Mouse (Mus musculus) limb, embryonic 15.5 days (tissue): Measurements from ENCODE around the gene Hoxa1. TPM values are rescaled to one million over a fixed set of nuclear protein-coding genes. Genes with fewer than 3 reads are reported as not detected.

ENCODE experiments used
- ATAC-seq: fragments of 200-750 bp; cut with Nextera tagmentation; 2 replicates; pipeline ENCODE4 v1.8.0; 2017; ENCODE audit warnings: low read depth, moderate TSS enrichment; ENCODE audit not compliant: insufficient number of reproducible peaks, low FRiP score, low TSS enrichment
- H3K27ac ChIP-seq: fragments of 300-500 bp; sonication (generic); 2 replicates; pipeline ENCODE4 v1.5.1; 2015; ENCODE audit warnings: moderate library complexity, mild to moderate bottlenecking, inconsistent platforms
- H3K27me3 ChIP-seq: fragments of 300-500 bp; sonication (generic); 2 replicates; pipeline ENCODE4 v1.6.1; 2015; ENCODE audit warnings: inconsistent platforms
- H3K36me3 ChIP-seq: fragments of 300-500 bp; sonication (generic); 2 replicates; pipeline ENCODE4 v1.6.1; 2015; ENCODE audit warnings: inconsistent platforms
- H3K4me1 ChIP-seq: fragments of 300-500 bp; sonication (generic); 2 replicates; pipeline ENCODE4 v1.6.1; 2015; ENCODE audit warnings: inconsistent platforms
- H3K4me2 ChIP-seq: fragments of 300-500 bp; sonication (generic); 2 replicates; pipeline ENCODE4 v1.6.1; 2015; ENCODE audit warnings: mild to moderate bottlenecking, inconsistent platforms
- H3K4me3 ChIP-seq: fragments of 300-500 bp; sonication (generic); 2 replicates; pipeline ENCODE4 v1.5.1; 2015; ENCODE audit warnings: mild to moderate bottlenecking, inconsistent platforms
- H3K9ac ChIP-seq: fragments of 300-500 bp; sonication (generic); 2 replicates; pipeline ENCODE4 v1.6.1; 2015; ENCODE audit warnings: inconsistent platforms
- H3K9me3 ChIP-seq: fragments of 300-500 bp; sonication (generic); 2 replicates; pipeline ENCODE4 v1.6.1; 2016; ENCODE audit warnings: inconsistent platforms
- WGBS: fragments of 180-500 bp; shearing (Covaris S2); methylation state at CpG from one replicate; pipeline ENCODE4 v1.1.7; 2015; 5-methylcytosine and 5-hydroxymethylcytosine counted together
- polyA plus RNA-seq: library from polyadenylated mRNA; unstranded; fragments of >200 nt; fragmentation: Nextera tagmentation; extraction: Ambion mirVana; gene quantifications from 2 replicates; pipeline ENCODE4 v1.2.1, GENCODE M21; 2015

The Hoxa1 gene
- polyA plus RNA-seq, 1 experiment from 2014 or later = 0.52 TPM

GRCm38 (mm10) chr6:52185834-52186233 lies 27.7 kb upstream of the Hoxa1 start:
- Histone ChIP-seq H3K27me3 (peaks cover 79% of the 10 kb centered on the region), H3K9ac (no peak overlapping the region), H3K27ac (no peak overlapping the region), H3K36me3 (no peaks in the 10 kb centered on the region), H3K9me3 (no peaks in the 10 kb centered on the region), H3K4me2 (no peak overlapping the region), H3K4me3 (no peak overlapping the region), H3K4me1 (peaks cover 30% of the 10 kb centered on the region)
- WGBS = 48% methylated on average over 3 of the region's 3 CpGs
- no peak for ATAC-seq

- WGBS = 12% methylated on average over 19 of the region's 19 CpGs
- no peaks in the 10 kb centered on the region for H3K9me3 ChIP-seq
- H3K4me1 ChIP-seq = peaks cover 24% of the 10 kb centered on the region; the same call in 1 of the 2 replicates
- no peaks in the 10 kb centered on the region for H3K36me3 ChIP-seq
- peaks cover 79% of the 10 kb centered on the region for H3K27me3 ChIP-seq
- no peak overlapping the region for H3K27ac ChIP-seq
- no peak overlapping the region for H3K4me3 ChIP-seq
- H3K9ac ChIP-seq = no peak overlapping the region
- ATAC-seq = no peak
- 0 out of 2 replicates have a peak overlapping the region, but pooled peaks have one; percentile 14 for H3K4me2 ChIP-seq
Measured at GRCm38 (mm10) chr6:52185222-52185621, 27.1 kb upstream of the Hoxa1 start.

DNA sequence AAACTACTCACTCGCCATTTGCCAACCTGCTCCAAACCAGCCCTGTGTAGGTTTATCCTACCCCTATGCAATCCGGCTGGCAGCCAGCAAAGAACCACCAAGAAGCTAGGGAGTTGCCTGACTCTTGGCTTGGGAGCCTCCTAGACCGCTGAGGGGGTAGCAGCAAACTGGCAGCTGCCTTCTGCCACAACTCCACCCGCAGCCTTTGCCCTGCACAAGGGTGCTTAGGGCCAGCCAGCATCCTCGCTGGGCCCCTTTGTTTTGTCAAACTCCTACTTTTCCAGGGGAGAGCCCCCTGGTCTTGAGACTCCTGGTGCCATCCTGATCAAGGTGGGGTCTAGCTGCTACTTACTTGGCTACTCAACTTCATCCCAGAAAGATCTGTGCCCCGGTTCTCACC lies 26.6 kb upstream of the Hoxa1 start:
- no peak overlapping the region for H3K27ac ChIP-seq
- no peak overlapping the region for H3K9ac ChIP-seq
- no peak overlapping the region for H3K4me3 ChIP-seq
- H3K4me1 ChIP-seq = peaks cover 22% of the 10 kb centered on the region; the same call in 1 of the 2 replicates
- H3K27me3 ChIP-seq = peaks cover 79% of the 10 kb centered on the region
- no peaks in the 10 kb centered on the region for H3K36me3 ChIP-seq
- H3K4me2 ChIP-seq = no peak overlapping the region
- WGBS = 44% methylated on average over 6 of the region's 6 CpGs
- ATAC-seq = no peak
- no peaks in the 10 kb centered on the region for H3K9me3 ChIP-seq

DNA sequence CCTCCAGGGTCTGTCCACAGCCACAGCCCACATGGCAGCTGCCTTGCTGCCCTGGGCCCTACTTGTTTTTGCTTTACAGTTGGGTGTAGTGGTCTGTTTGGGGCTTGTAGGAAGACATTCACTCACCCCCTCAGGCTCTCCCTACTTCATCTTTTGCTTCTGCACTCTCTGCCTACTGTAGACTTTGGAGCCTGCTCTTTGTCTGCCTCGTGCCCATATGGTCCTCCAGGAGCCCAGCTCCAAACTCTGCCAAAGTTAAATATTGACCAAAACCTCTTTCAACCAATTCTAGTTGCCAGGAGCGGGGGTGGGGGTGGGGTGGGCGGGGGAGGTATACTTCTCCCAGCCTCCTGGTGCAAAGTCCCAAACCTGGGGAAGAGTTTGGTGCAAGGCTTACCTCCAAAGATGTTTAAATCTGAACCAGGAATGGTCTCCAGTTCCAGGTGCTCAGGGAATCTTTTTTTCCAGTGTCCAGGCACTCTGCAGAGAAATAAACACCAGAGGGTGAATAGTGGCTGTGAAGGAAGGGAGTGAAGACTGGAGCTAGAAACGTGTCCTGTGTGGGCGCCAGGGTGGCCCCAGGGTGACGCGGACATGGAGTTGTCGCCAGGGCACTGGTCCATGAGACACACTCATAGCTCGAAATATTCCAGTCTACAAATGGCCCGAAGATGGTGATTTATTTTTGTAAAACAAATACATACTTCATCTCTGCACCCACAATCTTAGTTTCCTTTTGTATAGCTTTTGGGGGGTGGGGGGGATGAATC lies 25.4 kb upstream of the Hoxa1 start:
- WGBS = 46% methylated on average over 10 of the region's 10 CpGs
- H3K9ac ChIP-seq = no peak overlapping the region
- H3K27me3 ChIP-seq = peaks cover 80% of the 10 kb centered on the region
- no peak overlapping the region for H3K4me3 ChIP-seq
- H3K27ac ChIP-seq = no peak overlapping the region
- no peaks in the 10 kb centered on the region for H3K36me3 ChIP-seq
- no peak overlapping the region for H3K4me2 ChIP-seq
- no peaks in the 10 kb centered on the region for H3K9me3 ChIP-seq
- peaks cover 26% of the 10 kb centered on the region; the same call in 1 of the 2 replicates for H3K4me1 ChIP-seq
- no peak for ATAC-seq

GRCm38 (mm10) chr6:52182793-52183192 lies 24.7 kb upstream of the Hoxa1 start:
- Histone ChIP-seq H3K4me3 (no peak overlapping the region), H3K27me3 (peaks cover 78% of the 10 kb centered on the region), H3K27ac (no peak overlapping the region)

DNA sequence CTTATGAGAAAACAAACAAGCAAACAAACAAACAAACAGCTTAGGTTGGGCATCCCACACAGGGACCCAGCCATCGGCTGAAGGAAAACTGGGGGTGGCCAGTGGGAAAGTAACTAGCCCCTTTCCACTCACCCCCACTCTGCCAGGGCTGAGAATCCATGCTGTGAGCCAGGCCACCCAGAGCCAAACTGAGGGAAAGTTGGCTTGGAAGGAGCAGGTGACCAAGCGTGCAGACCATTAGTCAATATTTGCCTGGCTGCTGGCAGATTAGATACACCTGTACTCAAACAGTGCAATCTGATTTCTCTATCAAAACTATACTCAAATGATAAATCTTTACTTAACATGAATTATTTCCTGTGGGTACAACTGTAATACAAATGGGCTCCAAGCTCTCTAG lies 23.9 kb upstream of the Hoxa1 start:
- H3K4me3 ChIP-seq = no peak overlapping the region
- peaks cover 78% of the 10 kb centered on the region for H3K27me3 ChIP-seq
- H3K27ac ChIP-seq = no peak overlapping the region
- peaks cover 34% of the 10 kb centered on the region for H3K4me1 ChIP-seq
- no peak overlapping the region for H3K4me2 ChIP-seq
- no peaks in the 10 kb centered on the region for H3K9me3 ChIP-seq
- ATAC-seq = no peak
- 59% methylated on average over 2 of the region's 2 CpGs for WGBS
- no peaks in the 10 kb centered on the region for H3K36me3 ChIP-seq
- H3K9ac ChIP-seq = no peak overlapping the region

More at GRCm38 (mm10) chr6:52182793-52183192, 24.7 kb upstream of the Hoxa1 start:
- Histone ChIP-seq H3K4me1 (peaks cover 28% of the 10 kb centered on the region; the same call in 1 of the 2 replicates), H3K9ac (no peak overlapping the region), H3K9me3 (no peaks in the 10 kb centered on the region), H3K4me2 (no peak overlapping the region), H3K36me3 (no peaks in the 10 kb centered on the region)
- 57% methylated on average over 1 of the region's 1 CpGs for WGBS
- ATAC-seq = no peak

DNA sequence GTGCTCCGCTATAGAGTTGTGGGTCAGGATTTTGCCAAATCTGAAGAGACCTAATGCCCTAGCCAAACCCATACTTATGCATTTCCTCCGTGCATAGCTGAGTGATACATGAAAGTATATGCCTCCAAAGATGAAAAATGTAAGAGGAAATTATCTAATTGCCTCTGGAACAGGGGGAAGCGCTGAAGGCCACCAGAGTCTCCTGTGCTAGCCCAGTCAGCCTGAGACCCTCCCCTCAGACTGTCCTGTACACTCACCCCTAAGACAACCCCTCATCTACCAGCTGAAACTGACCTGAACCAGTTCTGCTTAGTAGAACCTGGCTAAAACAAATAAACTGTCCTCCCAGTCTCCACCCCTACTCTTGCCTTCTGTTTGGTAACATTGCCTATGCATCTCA lies 22.6 kb upstream of the Hoxa1 start:
- Histone ChIP-seq H3K27ac (no peak overlapping the region), H3K4me3 (no peak overlapping the region), H3K4me2 (no peak overlapping the region), H3K9ac (no peak overlapping the region), H3K9me3 (no peaks in the 10 kb centered on the region), H3K4me1 (peaks cover 47% of the 10 kb centered on the region), H3K27me3 (peaks cover 74% of the 10 kb centered on the region), H3K36me3 (no peaks in the 10 kb centered on the region)
- 82% methylated on average over 3 of the region's 3 CpGs for WGBS
- no peak for ATAC-seq

DNA sequence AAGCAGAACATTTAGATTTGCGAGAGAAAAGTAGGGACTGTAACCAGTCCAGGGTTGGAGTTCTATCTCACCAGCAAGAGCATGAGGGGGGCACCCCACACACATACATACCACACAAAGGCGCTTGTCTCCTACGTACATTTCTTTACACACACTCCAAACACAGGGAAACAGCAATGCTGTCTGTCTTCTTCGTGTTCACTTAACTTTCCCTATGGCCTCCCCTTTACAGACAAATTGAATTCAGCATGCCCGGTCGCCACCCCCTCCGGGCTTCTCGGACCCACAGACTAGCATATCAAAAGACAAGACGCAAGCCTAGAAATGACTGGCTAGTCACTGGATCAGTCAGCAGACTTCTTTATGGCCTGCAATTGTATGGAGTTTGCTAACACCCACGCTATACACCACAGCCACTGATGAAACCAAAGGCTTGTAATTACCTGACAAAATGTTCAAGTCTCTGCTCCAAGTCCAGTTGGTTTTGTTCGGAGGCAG lies 22.1 kb upstream of the Hoxa1 start:
- Histone ChIP-seq H3K4me1 (peaks cover 48% of the 10 kb centered on the region), H3K27ac (no peak overlapping the region)
- WGBS = 58% methylated on average over 11 of the region's 11 CpGs

GRCm38 (mm10) chr6:52179690-52180089 lies 21.6 kb upstream of the Hoxa1 start:
- Histone ChIP-seq H3K27ac (no peak overlapping the region), H3K4me2 (no peak overlapping the region), H3K9me3 (no peaks in the 10 kb centered on the region), H3K36me3 (no peaks in the 10 kb centered on the region), H3K4me3 (no peak overlapping the region), H3K4me1 (peaks cover 47% of the 10 kb centered on the region), H3K9ac (no peak overlapping the region), H3K27me3 (peaks cover 74% of the 10 kb centered on the region)
- no peak for ATAC-seq
- 52% methylated on average over 10 of the region's 10 CpGs for WGBS

More for the DNA sequence above, 22.1 kb upstream of the Hoxa1 start:
- Histone ChIP-seq H3K36me3 (no peaks in the 10 kb centered on the region), H3K9me3 (no peaks in the 10 kb centered on the region), H3K4me2 (no peak overlapping the region), H3K9ac (no peak overlapping the region), H3K4me3 (no peak overlapping the region), H3K27me3 (peaks cover 73% of the 10 kb centered on the region)
- ATAC-seq = no peak

GRCm38 (mm10) chr6:52178918-52179665 lies 21.0 kb upstream of the Hoxa1 start:
- Histone ChIP-seq H3K36me3 (no peaks in the 10 kb centered on the region), H3K9ac (no peak overlapping the region), H3K9me3 (no peaks in the 10 kb centered on the region), H3K27me3 (peaks cover 69% of the 10 kb centered on the region), H3K27ac (no peak overlapping the region), H3K4me3 (no peak overlapping the region), H3K4me2 (no peak overlapping the region), H3K4me1 (peaks cover 41% of the 10 kb centered on the region)
- WGBS = 31% methylated on average over 4 of the region's 4 CpGs
- no peak for ATAC-seq

GRCm38 (mm10) chr6:52177806-52178205 lies 19.7 kb upstream of the Hoxa1 start:
- no peak for ATAC-seq
- WGBS = 40% methylated on average over 9 of the region's 9 CpGs
- peaks cover 37% of the 10 kb centered on the region for H3K4me1 ChIP-seq
- H3K4me2 ChIP-seq = no peak overlapping the region
- peaks cover 72% of the 10 kb centered on the region for H3K27me3 ChIP-seq
- no peaks in the 10 kb centered on the region for H3K9me3 ChIP-seq
- H3K27ac ChIP-seq = no peak overlapping the region
- no peak overlapping the region for H3K9ac ChIP-seq
- no peak overlapping the region; the same call in 1 of the 2 replicates for H3K4me3 ChIP-seq
- H3K36me3 ChIP-seq = no peaks in the 10 kb centered on the region
